Mouse (Mus musculus) midbrain, postnatal 0 days (tissue): Measurements from ENCODE around the gene Tctex1d2. TPM values are rescaled to one million over a fixed set of nuclear protein-coding genes. Genes with fewer than 3 reads are reported as not detected.

Experiments used
- ATAC-seq: fragments of 200-750 bp; cut with Nextera tagmentation; 2 replicates; pipeline ENCODE4 v1.8.0; 2017; ENCODE audit warnings: moderate number of reproducible peaks, mild to moderate bottlenecking, moderate TSS enrichment, moderate library complexity; ENCODE audit not compliant: low FRiP score
- DNase-seq: peaks from one replicate; pipeline ENCODE4 v3.0.0-alpha.2; 2015; ENCODE audit warnings: low spot score
- H3K27ac ChIP-seq: fragments of 300-500 bp; sonication (generic); 2 replicates; pipeline ENCODE4 v1.5.1; 2014; ENCODE audit warnings: low read depth, mild to moderate bottlenecking, low read length, mixed read lengths
- H3K27me3 ChIP-seq: fragments of 300-500 bp; sonication (generic); 2 replicates; pipeline ENCODE4 v1.6.1; 2014; ENCODE audit warnings: low read length, control low read depth, mixed read lengths; ENCODE audit not compliant: insufficient read depth
- H3K36me3 ChIP-seq: fragments of 300-500 bp; sonication (generic); 2 replicates; pipeline ENCODE4 v1.6.1; 2014; ENCODE audit warnings: low read length, control low read depth, mixed read lengths; ENCODE audit not compliant: insufficient read depth
- H3K4me1 ChIP-seq: fragments of 300-500 bp; sonication (generic); 2 replicates; pipeline ENCODE4 v1.6.1; 2014; ENCODE audit warnings: mild to moderate bottlenecking, control low read depth, antibody characterized with exemption, low read length, mixed read lengths; ENCODE audit not compliant: insufficient read depth
- H3K4me2 ChIP-seq: fragments of 300-500 bp; sonication (generic); 2 replicates; pipeline ENCODE4 v1.6.1; 2014; ENCODE audit warnings: low read depth, mild to moderate bottlenecking, low read length, mixed read lengths; ENCODE audit not compliant: poor library complexity, severe bottlenecking
- H3K4me3 ChIP-seq: fragments of 300-500 bp; sonication (generic); 2 replicates; pipeline ENCODE4 v1.5.1; 2014; ENCODE audit warnings: low read depth, mild to moderate bottlenecking, low read length, moderate library complexity
- H3K9ac ChIP-seq: fragments of 300-500 bp; sonication (generic); replicated peaks from 2 replicates; pipeline ENCODE4 v1.6.1; 2014; ENCODE audit warnings: mild to moderate bottlenecking, low read length, moderate library complexity, mixed read lengths; ENCODE audit not compliant: poor library complexity, severe bottlenecking
- H3K9me3 ChIP-seq: fragments of 300-500 bp; sonication (generic); 2 replicates; pipeline ENCODE4 v1.6.1; 2016; ENCODE audit warnings: low read length, control low read depth
- CTCF ChIP-seq: IDR thresholded peaks from 2 replicates; pipeline ENCODE4 v1.5.1; 2016; ENCODE audit warnings: antibody characterized with exemption, mild to moderate bottlenecking
- WGBS: fragments of 180-500 bp; shearing (Covaris S2); extraction: QIAGEN DNeasy Blood & Tissue Kit; methylation state at CpG from one replicate; pipeline ENCODE4 v1.1.7; 2014; 5-methylcytosine and 5-hydroxymethylcytosine counted together
- polyA plus RNA-seq: library from polyadenylated mRNA; unstranded; fragments of >200 nt; fragmentation: Nextera tagmentation; extraction: Ambion mirVana; gene quantifications from 2 replicates; pipeline ENCODE4 v1.2.1, GENCODE M21; 2015
- total RNA-seq: library from RNA; depleted of rRNA; stranded (reverse); fragments of >200 nt; gene quantifications from 2 replicates; pipeline ENCODE4 v1.2.3, GENCODE M21; 2014; rRNA removed

Gene Tctex1d2
- 12.5 and 18.1 TPM in 2 replicates for total RNA-seq
- polyA plus RNA-seq: 54.5 and 56.7 TPM in 2 replicates

- 1% methylated on average over 45 of the region's 45 CpGs for WGBS
- peak; percentile 98 for DNase-seq
These were observed at the start of gene Tctex1d2 for GRCm38 (mm10) chr16:32419517-32420483. Tctex1d2 (plus strand) TSS chr16:32419702.

GRCm38 (mm10) chr16:32371351-32371750 lies 48.2 kb upstream of the Tctex1d2 start:
- DNase-seq: peak; percentile 21
- WGBS: 91% methylated on average over 4 of the region's 4 CpGs
- peaks cover 17% of the 10 kb centered on the region; the same call in 1 of the 2 replicates for H3K36me3 ChIP-seq

More at GRCm38 (mm10) chr16:32419517-32420483, at the start of gene Tctex1d2:
- peak; percentile 96 for ATAC-seq
- Histone ChIP-seq H3K9ac (peak within 1 kb of the TSS; percentile 70), H3K27me3 (no peaks in the 10 kb centered on the region), H3K4me1 (peaks cover 3% of the 10 kb centered on the region; the same call in 1 of the 2 replicates), H3K27ac (peak within 1 kb of the TSS; percentile 91), H3K9me3 (no peaks in the 10 kb centered on the region), H3K4me2 (peak within 1 kb of the TSS; percentile 72), H3K4me3 (peak within 1 kb of the TSS; percentile 58), H3K36me3 (no peaks in the 10 kb centered on the region)
- TF ChIP-seq CTCF: peak; percentile 25

DNA sequence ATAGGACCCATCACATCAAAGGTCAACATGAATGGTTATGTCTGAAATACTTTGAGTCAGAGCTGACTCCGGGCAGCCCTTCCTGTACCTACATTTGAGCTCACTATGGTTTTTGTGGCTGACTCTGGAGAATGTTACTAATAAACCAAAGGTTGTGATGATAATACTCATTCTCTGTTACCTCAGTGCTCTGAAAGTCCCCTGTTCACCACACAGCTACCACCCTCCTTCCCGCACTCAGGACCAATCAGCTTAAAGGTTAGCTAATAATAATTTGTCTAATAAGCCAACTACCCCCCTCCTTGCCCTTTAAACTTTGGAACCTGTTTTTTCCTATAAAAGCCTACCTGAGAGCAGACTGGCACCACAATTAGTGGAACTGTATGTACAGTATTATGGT lies 39.9 kb upstream of the Tctex1d2 start:
- 96% methylated on average over 2 of the region's 2 CpGs for WGBS
- TF ChIP-seq CTCF: no peak
- Histone ChIP-seq H3K27me3 (no peaks in the 10 kb centered on the region), H3K4me3 (no peak overlapping the region), H3K4me1 (no peaks in the 10 kb centered on the region), H3K9ac (no peak overlapping the region), H3K4me2 (no peak overlapping the region), H3K27ac (no peak overlapping the region), H3K9me3 (no peaks in the 10 kb centered on the region), H3K36me3 (peaks cover 40% of the 10 kb centered on the region)
- DNase-seq (no peak), ATAC-seq (no peak)

More at GRCm38 (mm10) chr16:32371351-32371750, 48.2 kb upstream of the Tctex1d2 start:
- Histone ChIP-seq H3K9ac (no peak overlapping the region), H3K4me3 (no peak overlapping the region), H3K27ac (no peak overlapping the region), H3K4me2 (no peak overlapping the region), H3K9me3 (no peaks in the 10 kb centered on the region), H3K4me1 (no peaks in the 10 kb centered on the region), H3K27me3 (no peaks in the 10 kb centered on the region)
- ATAC-seq: no peak
- TF ChIP-seq CTCF: peak; percentile 63

- no peak for TF ChIP-seq CTCF
- H3K36me3 ChIP-seq: peaks cover 40% of the 10 kb centered on the region
- ATAC-seq: no peak
These were observed 36.6 kb upstream of the Tctex1d2 start for GRCm38 (mm10) chr16:32382901-32383300.

GRCm38 (mm10) chr16:32384885-32385284 lies 34.6 kb upstream of the Tctex1d2 start:
- Histone ChIP-seq H3K27me3 (no peaks in the 10 kb centered on the region), H3K27ac (no peak overlapping the region), H3K36me3 (peaks cover 25% of the 10 kb centered on the region), H3K4me3 (no peak overlapping the region), H3K9ac (no peak overlapping the region), H3K9me3 (no peaks in the 10 kb centered on the region), H3K4me1 (no peaks in the 10 kb centered on the region), H3K4me2 (no peak overlapping the region)
- no peak for ATAC-seq
- no peak for DNase-seq
- no peak for TF ChIP-seq CTCF
- 91% methylated on average over 2 of the region's 2 CpGs for WGBS

More at GRCm38 (mm10) chr16:32382901-32383300, 36.6 kb upstream of the Tctex1d2 start:
- Histone ChIP-seq H3K4me2 (no peak overlapping the region), H3K9ac (no peak overlapping the region), H3K9me3 (no peaks in the 10 kb centered on the region), H3K4me3 (no peak overlapping the region), H3K27ac (no peak overlapping the region), H3K4me1 (no peaks in the 10 kb centered on the region), H3K27me3 (no peaks in the 10 kb centered on the region)
- no peak for DNase-seq

DNA sequence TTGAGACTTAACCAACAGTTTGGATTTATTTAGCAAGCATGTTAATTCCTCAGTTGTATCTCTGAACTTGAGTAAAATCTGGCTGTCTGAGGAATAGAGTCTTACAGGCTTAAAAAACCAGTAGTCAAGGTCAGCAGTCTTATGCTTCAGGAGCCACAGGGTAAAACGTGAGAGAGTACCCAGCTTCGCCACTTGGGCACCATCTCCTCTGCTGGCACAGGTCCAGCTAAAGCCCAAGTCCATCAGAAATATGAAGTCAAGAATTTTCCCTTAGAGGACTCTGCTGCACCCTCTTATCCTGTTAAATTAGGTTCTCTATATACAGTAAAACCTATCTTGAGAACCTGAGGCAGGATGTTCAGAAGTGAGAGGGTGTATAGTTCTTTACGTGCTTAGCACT lies 32.7 kb upstream of the Tctex1d2 start:
- Histone ChIP-seq H3K27ac (no peak overlapping the region), H3K9ac (no peak overlapping the region), H3K36me3 (peaks cover 19% of the 10 kb centered on the region), H3K4me3 (no peak overlapping the region), H3K4me2 (no peak overlapping the region), H3K9me3 (no peaks in the 10 kb centered on the region), H3K4me1 (no peaks in the 10 kb centered on the region), H3K27me3 (no peaks in the 10 kb centered on the region)
- no peak for TF ChIP-seq CTCF
- ATAC-seq: no peak
- WGBS: 86% methylated on average over 3 of the region's 3 CpGs
- peak; percentile 1 for DNase-seq
